Mouse (Mus musculus) monocyte, adult 5-6 weeks (primary cell): ENCODE data around the gene Lsm4. TPM values are rescaled to one million over a fixed set of nuclear protein-coding genes. Genes with fewer than 3 reads are reported as not detected.

Experiments used
- ATAC-seq: fragments of 153-309, 156-312 bp; replicated peaks from 2 replicates; pipeline ENCODE4 v1.8.0; 2017; ENCODE audit warnings: mild to moderate bottlenecking; ENCODE audit not compliant: low TSS enrichment, insufficient number of reproducible peaks, severe bottlenecking, poor library complexity, low FRiP score
- total RNA-seq: library from RNA; stranded (forward); fragments of 200-1000, 200-491, 200-594 nt; gene quantifications from 3 replicates; pipeline ENCODE4 v1.2.3, GENCODE M21; 2017

The Lsm4 gene
- total RNA-seq, 1 experiment from 2014 or later, result 93.3 TPM

- no peak for ATAC-seq
These were observed 1.3 kb upstream of the Lsm4 start for GRCm38 (mm10) chr8:70671615-70672324.

- no peak for ATAC-seq
These were observed 546 bp upstream of the Lsm4 start for GRCm38 (mm10) chr8:70672325-70673078.

GRCm38 (mm10) chr8:70674109-70674508, 1.1 kb downstream of the Lsm4 start:
- no peak for ATAC-seq

- ATAC-seq, result no peak
These were observed 1.7 kb downstream of the Lsm4 start for GRCm38 (mm10) chr8:70674716-70675115.

- no peak for ATAC-seq
These were observed 2.3 kb downstream of the Lsm4 start for GRCm38 (mm10) chr8:70675336-70675735.

GRCm38 (mm10) chr8:70677451-70678080, 4.5 kb downstream of the Lsm4 start:
- no peak for ATAC-seq

- no peak for ATAC-seq
These were observed 5.6 kb downstream of the Lsm4 start for GRCm38 (mm10) chr8:70678679-70679078.

- ATAC-seq, result no peak
These were observed 6.4 kb downstream of the Lsm4 start for GRCm38 (mm10) chr8:70679404-70679803.

- ATAC-seq, result no peak
These were observed 7.0 kb downstream of the Lsm4 start for GRCm38 (mm10) chr8:70680039-70680438.

- ATAC-seq, result no peak
These were observed 8.4 kb downstream of the Lsm4 start for GRCm38 (mm10) chr8:70681410-70681809.

- ATAC-seq, result no peak
These were observed 9.1 kb downstream of the Lsm4 start for GRCm38 (mm10) chr8:70682193-70682592.

- ATAC-seq, result 0 out of 2 replicates have a peak, but pooled peaks have one; percentile 11
These were observed 9.6 kb downstream of the Lsm4 start for GRCm38 (mm10) chr8:70682692-70683091.

- ATAC-seq, result no peak
These were observed 11.2 kb downstream of the Lsm4 start for GRCm38 (mm10) chr8:70684291-70684690.

- no peak for ATAC-seq
These were observed 14.5 kb downstream of the Lsm4 start for GRCm38 (mm10) chr8:70687576-70687975.

- no peak for ATAC-seq
These were observed 15.1 kb downstream of the Lsm4 start for GRCm38 (mm10) chr8:70688136-70688535.

GRCm38 (mm10) chr8:70689892-70690390, 16.9 kb downstream of the Lsm4 start:
- ATAC-seq, result no peak

GRCm38 (mm10) chr8:70691230-70691629, 18.2 kb downstream of the Lsm4 start:
- ATAC-seq, result no peak

- ATAC-seq, result no peak
These were observed 18.7 kb downstream of the Lsm4 start for GRCm38 (mm10) chr8:70691727-70692231.

GRCm38 (mm10) chr8:70693636-70694035, 20.6 kb downstream of the Lsm4 start:
- ATAC-seq, result no peak
